Mouse (Mus musculus): Measurements from ENCODE around the gene Zdhhc4.

Zdhhc4 gene

GRCm38 (mm10) chr5:143279247-143279646 is 49.8 kb downstream of the Zdhhc4 start:
- DNase-seq (ENCODE audit: low read depth, low spot score): no peak
- Histone ChIP-seq H3K27me3 (ENCODE audit: control insufficient read depth, insufficient read depth, low read length, poor library complexity, severe bottlenecking) (no peaks in the 10 kb centered on the region), H3K36me3 (ENCODE audit: control insufficient read depth, insufficient read depth, low read length, poor library complexity, severe bottlenecking) (no peaks in the 10 kb centered on the region)

- H3K27me3 ChIP-seq (ENCODE audit: control insufficient read depth, insufficient read depth, low read length, poor library complexity, severe bottlenecking): no peaks in the 10 kb centered on the region
Observed at GRCm38 (mm10) chr5:143275761-143276160, 53.3 kb downstream of the Zdhhc4 start.

GRCm38 (mm10) chr5:143272540-143273330 is 56.3 kb downstream of the Zdhhc4 start:
- no peak for DNase-seq (ENCODE audit: low read depth, low spot score)
- no peaks in the 10 kb centered on the region for H3K27me3 ChIP-seq (ENCODE audit: control insufficient read depth, insufficient read depth, low read length, poor library complexity, severe bottlenecking)
- no peaks in the 10 kb centered on the region for H3K36me3 ChIP-seq (ENCODE audit: control insufficient read depth, insufficient read depth, low read length, poor library complexity, severe bottlenecking)

More at GRCm38 (mm10) chr5:143275761-143276160, 53.3 kb downstream of the Zdhhc4 start:
- no peaks in the 10 kb centered on the region for H3K36me3 ChIP-seq (ENCODE audit: control insufficient read depth, insufficient read depth, low read length, poor library complexity, severe bottlenecking)
- DNase-seq (ENCODE audit: low read depth, low spot score): no peak

GRCm38 (mm10) chr5:143272108-143272507 is 56.9 kb downstream of the Zdhhc4 start:
- no peaks in the 10 kb centered on the region for H3K27me3 ChIP-seq (ENCODE audit: control insufficient read depth, insufficient read depth, low read length, poor library complexity, severe bottlenecking)
- H3K36me3 ChIP-seq (ENCODE audit: control insufficient read depth, insufficient read depth, low read length, poor library complexity, severe bottlenecking): no peaks in the 10 kb centered on the region
- no peak for DNase-seq (ENCODE audit: low read depth, low spot score)

GRCm38 (mm10) chr5:143271642-143272041 is 57.4 kb downstream of the Zdhhc4 start:
- DNase-seq (ENCODE audit: low read depth, low spot score): no peak
- Histone ChIP-seq H3K27me3 (ENCODE audit: control insufficient read depth, insufficient read depth, low read length, poor library complexity, severe bottlenecking) (no peaks in the 10 kb centered on the region), H3K36me3 (ENCODE audit: control insufficient read depth, insufficient read depth, low read length, poor library complexity, severe bottlenecking) (no peaks in the 10 kb centered on the region)

- DNase-seq (ENCODE audit: low read depth, low spot score): no peak
- no peaks in the 10 kb centered on the region for H3K27me3 ChIP-seq (ENCODE audit: control insufficient read depth, insufficient read depth, low read length, poor library complexity, severe bottlenecking)
- H3K36me3 ChIP-seq (ENCODE audit: control insufficient read depth, insufficient read depth, low read length, poor library complexity, severe bottlenecking): no peaks in the 10 kb centered on the region
Observed at GRCm38 (mm10) chr5:143270151-143270519, 58.9 kb downstream of the Zdhhc4 start.

GRCm38 (mm10) chr5:143269363-143270150 is 59.5 kb downstream of the Zdhhc4 start, which contains the start of gene Zfp316:
TSS of gene Zfp316 (minus strand) at chr5:143270022.
- DNase-seq (ENCODE audit: low read depth, low spot score): peak; percentile 68
- H3K36me3 ChIP-seq (ENCODE audit: control insufficient read depth, insufficient read depth, low read length, poor library complexity, severe bottlenecking): no peaks in the 10 kb centered on the region
- no peaks in the 10 kb centered on the region for H3K27me3 ChIP-seq (ENCODE audit: control insufficient read depth, insufficient read depth, low read length, poor library complexity, severe bottlenecking)

GRCm38 (mm10) chr5:143268985-143269362 is 60.1 kb downstream of the Zdhhc4 start:
- H3K36me3 ChIP-seq (ENCODE audit: control insufficient read depth, insufficient read depth, low read length, poor library complexity, severe bottlenecking): peaks cover 1% of the 10 kb centered on the region; the same call in 1 of the 2 replicates
- no peak for DNase-seq (ENCODE audit: low read depth, low spot score)
- H3K27me3 ChIP-seq (ENCODE audit: control insufficient read depth, insufficient read depth, low read length, poor library complexity, severe bottlenecking): no peaks in the 10 kb centered on the region

- no peaks in the 10 kb centered on the region for H3K27me3 ChIP-seq (ENCODE audit: control insufficient read depth, insufficient read depth, low read length, poor library complexity, severe bottlenecking)
- no peak for DNase-seq (ENCODE audit: low read depth, low spot score)
- H3K36me3 ChIP-seq (ENCODE audit: control insufficient read depth, insufficient read depth, low read length, poor library complexity, severe bottlenecking): peaks cover 1% of the 10 kb centered on the region; the same call in 1 of the 2 replicates
Observed at GRCm38 (mm10) chr5:143266794-143267193, 62.3 kb downstream of the Zdhhc4 start.
